Mouse (Mus musculus) heart, adult 2 months (tissue): ENCODE results near the gene Cdkl3.

ENCODE experiments used
- CTCF ChIP-seq: fragments of 200-600 bp; IDR thresholded peaks from 2 replicates; pipeline ENCODE4 v1.8.1; 2022; ENCODE audit warnings: antibody characterized with exemption, mild to moderate bottlenecking, moderate library complexity
- EP300 ChIP-seq: fragments of 200-500 bp; IDR thresholded peaks from 2 replicates; pipeline ENCODE4 v1.6.1; 2011; ENCODE audit warnings: low read depth, low read length, control low read depth; ENCODE audit not compliant: insufficient read depth
- POLR2A ChIP-seq: fragments of 200-500 bp; IDR thresholded peaks from 2 replicates; pipeline ENCODE4 v1.6.1; 2011; ENCODE audit warnings: mild to moderate bottlenecking, low read depth, low read length, control low read depth; ENCODE audit not compliant: insufficient read depth

DNA sequence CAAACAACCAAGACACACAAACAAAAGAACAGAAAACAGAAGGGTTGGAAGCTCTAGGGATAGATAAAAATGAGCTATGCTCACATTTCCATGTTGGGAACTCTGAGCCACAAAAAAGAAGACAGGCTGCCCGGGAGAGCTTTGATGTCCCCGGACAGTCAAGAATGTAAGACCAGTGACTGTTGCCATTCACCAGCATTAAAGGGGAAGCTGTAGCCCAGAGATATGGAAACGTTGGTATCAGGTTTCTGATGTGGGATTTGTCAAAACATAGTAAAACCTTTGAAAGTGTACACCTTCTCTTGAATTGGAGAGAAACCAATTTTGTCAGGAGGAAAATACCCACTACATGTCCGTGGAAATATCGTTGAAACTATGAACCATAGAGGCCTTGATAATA lies 44.5 kb upstream of the Cdkl3 start:
- TF ChIP-seq CTCF (no peak), POLR2A (no peak), EP300 (no peak)
